Mouse (Mus musculus) gastrocnemius, postnatal 14 days (tissue): Measurements from ENCODE around the gene Cblc. TPM values are rescaled to one million over a fixed set of nuclear protein-coding genes. Genes with fewer than 3 reads are reported as not detected.

Experiments
- DNase-seq: peaks from one replicate; pipeline ENCODE4 v3.0.0; 2021; ENCODE audit warnings: mixed read lengths
- intact Hi-C: fragments of 180-260 bp; cut with DNase I; formaldehyde crosslinking; loops from one replicate; pipeline ENCODE4 v1.15.1; 2025; ENCODE audit warnings: low total_unique reads
- total RNA-seq, 2 experiments: library from RNA; stranded (reverse); gene quantifications; 2 replicates each; pipeline ENCODE4 v1.2.3; 2021

Cblc gene
- total RNA-seq, 2 experiments from 2014 or later, result not detected

GRCm38 (mm10) chr7:19789904-19790347 lies 6.7 kb downstream of the Cblc start:
- DNase-seq, result peak; percentile 90
- intact Hi-C loops, result loop anchor here (5.0 kb wide), 1 partner anchor 38 kb away; the partner anchor contains the start of gene Nectin2

GRCm38 (mm10) chr7:19785874-19786458 lies 10.6 kb downstream of the Cblc start:
- intact Hi-C loops, result loop anchor here (5.0 kb wide), 1 partner anchor 34 kb away; the partner anchor contains the start of gene Nectin2
- DNase-seq, result no peak

GRCm38 (mm10) chr7:19784764-19785535 lies 11.7 kb downstream of the Cblc start:
- DNase-seq, result no peak
- intact Hi-C loops, result loop anchor here (5.0 kb wide), 1 partner anchor 33 kb away; the partner anchor contains the start of gene Nectin2

DNA sequence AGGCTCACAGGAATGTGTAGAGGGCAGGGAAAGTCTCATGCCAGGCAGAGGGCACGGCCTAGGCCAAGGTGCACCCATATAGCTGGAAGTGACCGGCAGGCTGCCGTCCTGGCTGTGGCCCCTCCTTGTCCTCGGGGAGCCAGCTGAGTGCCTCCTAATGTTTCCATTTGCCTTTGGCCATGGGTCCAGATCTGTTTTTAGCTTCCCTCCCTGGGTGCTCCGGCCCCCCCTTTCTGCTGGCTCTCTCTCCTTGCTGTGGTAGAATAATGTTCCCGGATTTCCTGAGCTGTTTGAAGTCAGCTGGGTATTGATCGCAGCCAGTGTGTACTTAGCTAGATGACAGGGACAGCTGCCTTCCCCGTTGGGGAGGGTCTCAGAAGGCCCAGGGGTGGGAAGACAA lies 13.0 kb downstream of the Cblc start:
- DNase-seq, result peak; percentile 80
- intact Hi-C loops, result no loop called here

- intact Hi-C loops, result no loop called here
- peak; percentile 34 for DNase-seq
Observed at GRCm38 (mm10) chr7:19782645-19783044, 14.0 kb downstream of the Cblc start.

DNA sequence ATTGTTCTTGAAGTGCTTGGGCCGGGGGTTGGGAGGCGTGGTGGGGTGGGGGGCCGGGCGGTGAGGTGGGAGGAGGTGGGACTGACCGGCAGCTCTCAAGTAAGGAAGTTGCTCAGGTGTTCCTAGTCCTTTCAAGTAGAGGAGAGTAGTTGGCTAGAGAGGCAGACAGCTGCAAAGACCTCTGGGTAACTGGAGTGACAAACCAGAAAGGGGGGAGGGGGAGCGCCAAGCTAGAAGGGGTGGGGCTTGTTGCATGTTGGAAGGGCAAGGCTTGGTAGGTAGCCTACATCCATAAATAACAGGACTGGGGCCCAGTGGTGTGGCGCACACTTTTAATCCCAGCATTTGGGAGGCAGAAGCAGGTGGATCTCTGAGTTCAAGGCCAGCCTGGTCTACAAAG lies 14.9 kb downstream of the Cblc start:
- intact Hi-C loops, result no loop called here
- no peak for DNase-seq

DNA sequence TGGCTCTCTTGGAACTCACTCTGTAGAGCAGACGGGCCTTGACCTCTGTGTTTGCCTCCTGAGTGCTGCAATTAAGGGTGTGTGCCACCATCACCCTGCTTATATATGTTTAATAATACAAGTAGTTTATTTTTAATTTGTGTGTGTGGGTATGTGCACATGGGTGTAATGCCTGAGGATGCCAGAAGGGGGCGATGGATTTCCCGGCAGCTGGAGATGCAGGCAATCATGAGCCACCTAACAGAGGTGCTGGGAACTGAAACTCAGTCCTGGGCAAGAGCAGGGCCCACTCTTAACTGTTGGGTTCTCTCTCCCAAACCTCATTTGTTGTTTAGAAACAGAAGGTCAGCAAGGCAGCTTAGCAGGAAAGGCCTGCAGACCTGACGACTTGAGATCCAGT lies 16.7 kb downstream of the Cblc start:
- DNase-seq, result no peak
- intact Hi-C loops, result no loop called here

- no peak for DNase-seq
- intact Hi-C loops, result no loop called here
Observed at GRCm38 (mm10) chr7:19778645-19779044, 18.0 kb downstream of the Cblc start.

DNA sequence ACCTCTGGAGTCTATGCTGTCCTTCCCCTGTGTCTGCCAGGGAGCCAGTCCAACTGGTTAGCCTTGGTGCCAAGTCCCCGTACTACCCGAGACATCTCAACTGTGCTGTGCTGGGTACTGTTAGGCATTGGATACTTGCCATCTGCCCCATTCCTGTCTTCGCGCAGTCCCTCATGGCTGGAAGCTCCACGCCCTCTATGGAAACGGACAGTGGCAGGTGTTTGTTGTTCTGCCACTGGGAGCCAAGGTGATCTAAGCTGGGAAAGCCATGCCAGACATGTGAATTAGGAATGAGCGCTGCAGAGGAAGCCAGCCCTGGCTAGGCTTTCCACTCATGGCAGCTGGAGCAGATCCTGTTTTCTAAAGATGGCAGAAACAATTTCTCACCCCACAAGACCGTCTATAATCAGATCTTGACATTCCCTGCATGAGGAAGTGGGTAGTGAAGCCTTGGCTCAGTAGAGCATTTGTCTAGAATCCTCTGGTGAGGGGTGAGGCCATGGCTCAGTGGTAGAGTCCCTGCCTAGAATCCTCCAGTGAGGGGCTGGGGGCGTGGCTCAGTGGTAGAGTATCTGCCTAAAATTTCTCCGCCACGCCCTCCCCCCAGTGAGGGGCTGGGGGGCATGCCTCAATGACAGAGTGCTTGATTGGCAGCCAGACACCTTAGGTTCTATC lies 19.4 kb downstream of the Cblc start:
- intact Hi-C loops, result no loop called here
- peak; percentile 73 for DNase-seq

DNA sequence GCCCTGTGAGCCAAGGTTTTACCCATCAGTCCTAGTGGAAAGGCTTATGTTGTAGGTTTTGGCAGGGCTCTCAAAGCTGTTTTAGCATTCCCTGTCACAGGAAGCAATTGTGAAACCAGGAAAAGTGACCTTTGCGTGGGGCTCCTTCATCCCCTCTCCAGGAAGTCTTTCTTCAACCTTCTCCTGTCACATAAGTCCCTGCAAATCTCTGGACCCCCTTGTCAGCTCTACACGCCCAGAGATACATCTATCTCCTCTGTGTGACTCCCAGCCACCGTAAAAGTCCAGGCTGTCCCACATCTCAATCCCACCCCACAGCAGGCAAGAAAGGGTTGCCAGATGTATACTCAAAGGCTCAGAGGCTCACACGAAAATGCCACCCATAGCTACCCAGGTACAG lies 24.9 kb downstream of the Cblc start:
- no peak for DNase-seq
- intact Hi-C loops, result no loop called here

DNA sequence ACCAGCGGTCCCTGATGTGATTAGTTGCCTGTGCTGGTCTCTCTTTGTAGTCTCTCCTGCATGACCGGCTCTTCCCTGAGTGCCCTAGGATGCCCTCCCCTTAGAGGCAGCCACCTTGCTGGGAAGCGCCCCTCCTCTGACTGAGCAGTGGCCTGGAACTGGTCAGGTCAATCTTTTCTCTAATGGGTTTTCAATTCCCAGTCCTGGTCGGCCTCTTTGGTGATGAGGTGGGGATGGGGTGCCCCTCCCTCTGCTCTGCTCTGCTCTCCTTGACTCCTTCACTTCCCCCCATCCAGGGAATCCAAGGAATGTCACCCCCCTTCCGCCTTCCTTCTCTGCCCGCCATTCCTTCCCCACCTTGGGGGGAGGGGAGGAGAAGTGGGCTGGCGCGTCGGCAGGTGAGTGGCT lies 25.6 kb downstream of the Cblc start, which contains the start of gene Bcam:
TSS of gene Bcam (minus strand) at position 33 of the 408 bp plus-strand sequence.
- intact Hi-C loops, result no loop called here
- no peak for DNase-seq

GRCm38 (mm10) chr7:19770375-19770754 lies 26.2 kb downstream of the Cblc start:
- intact Hi-C loops, result no loop called here
- DNase-seq, result peak; percentile 83

DNA sequence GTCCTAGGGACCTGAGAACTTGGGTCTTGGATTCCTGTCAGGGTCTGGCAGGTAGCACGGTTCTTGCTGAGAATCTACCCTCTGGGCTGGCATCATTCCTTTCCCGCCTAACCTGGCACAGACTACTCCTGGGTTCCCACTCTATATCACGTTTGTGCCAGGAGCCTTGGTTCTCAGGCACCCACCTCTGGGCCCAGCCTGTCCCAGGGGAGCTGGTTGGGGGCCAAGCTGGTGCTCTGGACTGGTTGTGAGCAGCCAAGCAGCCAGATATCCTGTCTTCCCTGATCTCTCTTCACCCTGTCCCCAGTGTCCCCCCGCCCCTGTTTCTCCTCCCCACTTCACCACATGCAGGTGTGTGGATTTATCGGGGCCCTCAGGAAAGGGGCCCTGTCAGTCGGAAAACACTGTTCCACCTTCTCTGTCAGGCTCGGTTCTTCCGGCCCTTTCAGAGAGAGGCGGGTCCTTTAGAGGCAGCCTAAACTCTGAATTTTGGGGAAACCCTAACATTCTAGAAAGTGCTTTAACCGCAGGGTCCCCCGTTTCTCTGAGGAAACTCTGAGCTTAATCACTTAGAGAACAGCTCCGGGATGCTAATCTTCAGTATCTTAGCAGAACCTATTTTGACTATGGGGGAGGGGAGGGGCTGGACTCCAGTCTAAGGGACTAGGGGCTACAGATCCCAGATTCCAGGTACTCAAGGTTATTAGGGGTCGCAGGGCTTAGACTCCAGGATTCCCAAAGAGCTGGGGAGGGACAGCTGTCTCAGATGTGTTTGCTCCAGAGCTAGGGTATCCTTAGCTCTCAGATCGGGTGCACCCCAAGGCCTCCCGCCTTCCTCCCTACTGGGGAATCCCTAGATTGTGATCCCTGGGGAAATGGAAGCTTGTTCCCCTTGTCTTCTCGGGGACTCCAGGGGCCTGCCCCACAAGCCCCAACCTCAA lies 26.9 kb downstream of the Cblc start:
- intact Hi-C loops, result no loop called here
- no peak for DNase-seq

DNA sequence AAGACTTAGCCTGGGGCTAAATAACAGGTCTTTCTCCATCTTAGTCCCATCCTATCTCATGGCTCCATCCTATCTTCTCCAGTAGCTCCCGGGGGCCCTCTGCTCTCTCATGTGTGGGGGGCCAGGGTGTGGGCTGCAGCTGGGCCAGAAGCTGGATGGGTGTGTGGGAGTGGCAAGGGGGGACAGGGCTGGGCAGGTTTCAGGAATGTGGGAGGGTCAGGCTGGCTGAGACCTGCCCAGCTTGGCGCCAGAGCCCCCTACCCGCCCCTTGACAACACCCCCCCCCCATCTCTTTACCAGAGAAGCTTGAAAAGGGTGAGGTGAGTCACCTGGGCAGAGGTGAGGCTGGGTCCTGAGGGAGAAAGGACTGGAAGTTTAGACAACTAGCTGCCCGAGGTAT lies 27.6 kb downstream of the Cblc start:
- intact Hi-C loops, result no loop called here

GRCm38 (mm10) chr7:19768251-19768650 lies 28.4 kb downstream of the Cblc start:
- intact Hi-C loops, result no loop called here
- DNase-seq, result no peak

More for the DNA sequence above, 27.6 kb downstream of the Cblc start:
- no peak for DNase-seq

DNA sequence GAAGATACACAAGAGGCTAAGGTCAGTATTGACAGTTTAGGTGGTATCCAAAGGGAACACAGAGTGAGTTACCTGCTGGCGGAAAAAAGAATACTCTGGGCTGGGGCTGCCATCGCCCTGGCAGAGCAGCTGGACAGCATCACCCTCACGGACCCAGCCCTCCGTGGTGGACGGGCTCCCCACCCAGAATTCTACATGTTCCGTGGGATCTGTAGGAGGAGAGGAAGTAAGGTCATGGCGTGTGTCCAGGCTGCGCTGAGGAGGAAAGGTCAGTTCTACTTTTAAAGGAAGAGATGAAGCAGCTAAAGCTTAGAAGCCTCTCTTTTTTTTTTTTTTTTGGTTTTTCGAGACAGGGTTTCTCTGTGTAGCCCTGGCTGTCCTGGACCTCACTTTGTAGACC lies 32.0 kb downstream of the Cblc start:
- DNase-seq, result no peak
- intact Hi-C loops, result no loop called here

- intact Hi-C loops, result no loop called here
- no peak for DNase-seq
Observed at GRCm38 (mm10) chr7:19763829-19764477, 32.7 kb downstream of the Cblc start.

DNA sequence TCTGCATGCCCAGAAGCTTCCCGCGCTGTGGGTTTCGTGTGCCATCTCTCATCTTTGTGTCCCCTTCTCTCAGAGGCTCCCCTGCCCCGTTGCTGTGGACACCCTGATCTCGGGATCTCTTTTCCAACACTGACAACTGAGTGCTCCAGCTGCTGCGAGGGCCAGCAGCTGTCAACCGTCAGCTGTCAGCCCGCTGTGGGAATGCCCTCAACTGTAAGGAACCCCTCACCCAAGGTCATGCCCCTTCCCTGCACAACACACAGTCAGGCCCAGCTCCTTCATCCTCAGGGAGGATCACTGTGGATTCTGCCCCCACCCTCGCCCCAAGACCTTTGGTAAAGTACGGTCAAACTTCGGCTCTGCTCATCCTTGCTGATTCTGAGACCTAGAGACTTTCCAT lies 34.3 kb downstream of the Cblc start:
- intact Hi-C loops, result no loop called here
- DNase-seq, result no peak

DNA sequence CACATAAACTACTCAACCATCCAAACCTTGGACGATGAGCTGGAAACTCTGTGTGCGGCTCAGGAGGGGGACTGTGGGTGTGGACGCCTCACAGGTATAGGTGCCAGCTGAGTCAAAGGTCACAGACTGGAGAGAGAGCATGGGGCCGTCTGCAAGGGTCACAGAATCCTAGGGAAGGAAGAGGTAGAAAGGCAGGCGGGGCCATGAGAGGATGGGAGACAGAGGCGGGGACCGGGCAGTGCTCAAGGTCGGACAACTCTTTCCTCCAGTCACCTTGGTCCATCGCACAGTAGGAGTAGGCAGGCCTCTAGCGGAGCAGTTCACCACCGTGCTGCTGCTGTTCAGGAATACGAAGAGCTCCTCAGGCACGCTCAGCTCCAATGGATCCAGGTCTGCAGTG lies 36.6 kb downstream of the Cblc start:
- intact Hi-C loops, result no loop called here
- DNase-seq, result no peak
